Mouse (Mus musculus): Measurements from ENCODE around the gene Nudt22.
"Not testable (repeated sequence)": the region's sequence is repeated elsewhere in the genome, so short reads cannot be mapped to it uniquely, and the experiment has no call there.

The Nudt22 gene

DNA sequence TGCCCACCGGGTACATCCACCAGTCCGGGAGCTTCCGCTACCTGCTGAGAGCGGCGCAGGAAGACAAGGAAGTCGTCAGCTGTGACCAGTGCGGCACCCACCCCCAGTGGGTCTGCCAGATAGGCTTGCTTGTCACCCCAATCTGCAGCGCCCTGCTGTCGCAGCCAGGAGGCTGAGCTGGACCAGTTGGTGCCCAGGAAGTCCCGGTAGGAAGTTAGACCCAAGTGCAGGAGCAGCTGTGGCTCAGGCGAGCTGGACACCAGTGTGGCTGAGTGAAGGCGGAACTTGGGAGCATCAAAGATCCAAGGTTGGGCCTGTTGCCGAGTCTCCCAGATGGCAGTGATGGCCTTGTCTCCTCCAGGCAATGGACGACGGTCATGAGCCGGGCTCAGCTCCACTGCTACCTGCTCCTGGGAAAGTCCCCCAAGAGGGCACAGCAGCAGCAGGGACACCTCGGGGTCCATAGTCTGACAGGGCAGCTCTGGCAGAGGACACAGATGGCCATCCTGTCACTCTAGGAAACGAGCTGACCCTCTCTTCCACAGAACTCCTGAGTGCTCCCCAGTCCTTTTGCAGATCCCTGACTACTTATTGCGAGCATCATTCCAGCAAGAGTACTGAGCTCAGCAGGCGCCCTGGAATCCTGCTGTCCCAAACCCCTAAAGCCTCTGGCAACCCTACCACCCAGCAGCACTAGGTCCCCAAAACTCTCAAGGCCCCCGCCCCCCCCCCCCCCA, 494 bp downstream of the Nudt22 start:
- DNase-seq (ENCODE audit: low spot score), result no peak

DNA sequence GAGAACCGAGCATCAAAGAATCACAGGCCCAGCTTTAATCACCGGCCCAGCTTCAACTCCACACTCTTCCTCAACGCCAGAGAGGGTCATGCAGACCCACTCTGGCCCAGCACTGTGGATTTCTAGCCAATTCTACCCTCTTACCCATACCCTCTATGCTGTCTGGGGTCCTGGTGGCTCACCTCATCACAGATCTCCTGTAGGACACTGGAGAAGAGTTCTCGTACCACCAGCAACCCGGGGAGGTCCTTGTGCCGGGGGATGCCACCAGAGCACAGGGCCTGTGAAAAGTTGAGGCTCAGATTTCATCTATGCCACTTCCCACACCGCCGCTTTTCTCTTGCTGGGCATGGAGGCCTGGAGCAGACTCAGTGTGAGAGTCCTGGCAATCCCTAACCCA, 1.4 kb downstream of the Nudt22 start:
- no peak for DNase-seq (ENCODE audit: low spot score)

DNA sequence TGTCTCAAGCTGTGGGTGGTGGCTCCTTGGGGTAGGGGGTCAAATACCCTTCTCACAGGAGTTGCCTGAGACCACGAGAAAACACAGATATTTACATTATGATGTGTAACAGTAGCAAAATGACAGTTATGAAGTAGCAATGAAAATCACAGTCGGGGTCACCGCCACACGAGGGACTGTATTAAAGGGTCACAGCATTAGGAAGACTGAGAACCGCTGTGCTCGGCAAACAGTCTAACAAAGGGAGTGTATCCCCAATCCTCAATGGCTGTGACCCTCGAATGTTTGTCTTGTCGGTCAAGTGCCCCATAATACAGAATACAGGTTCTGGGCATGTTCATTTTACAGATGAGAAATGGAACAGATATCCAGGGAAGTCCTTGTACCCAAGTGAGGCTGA, 1.9 kb downstream of the Nudt22 start:
- DNase-seq (ENCODE audit: low spot score), result no peak

DNA sequence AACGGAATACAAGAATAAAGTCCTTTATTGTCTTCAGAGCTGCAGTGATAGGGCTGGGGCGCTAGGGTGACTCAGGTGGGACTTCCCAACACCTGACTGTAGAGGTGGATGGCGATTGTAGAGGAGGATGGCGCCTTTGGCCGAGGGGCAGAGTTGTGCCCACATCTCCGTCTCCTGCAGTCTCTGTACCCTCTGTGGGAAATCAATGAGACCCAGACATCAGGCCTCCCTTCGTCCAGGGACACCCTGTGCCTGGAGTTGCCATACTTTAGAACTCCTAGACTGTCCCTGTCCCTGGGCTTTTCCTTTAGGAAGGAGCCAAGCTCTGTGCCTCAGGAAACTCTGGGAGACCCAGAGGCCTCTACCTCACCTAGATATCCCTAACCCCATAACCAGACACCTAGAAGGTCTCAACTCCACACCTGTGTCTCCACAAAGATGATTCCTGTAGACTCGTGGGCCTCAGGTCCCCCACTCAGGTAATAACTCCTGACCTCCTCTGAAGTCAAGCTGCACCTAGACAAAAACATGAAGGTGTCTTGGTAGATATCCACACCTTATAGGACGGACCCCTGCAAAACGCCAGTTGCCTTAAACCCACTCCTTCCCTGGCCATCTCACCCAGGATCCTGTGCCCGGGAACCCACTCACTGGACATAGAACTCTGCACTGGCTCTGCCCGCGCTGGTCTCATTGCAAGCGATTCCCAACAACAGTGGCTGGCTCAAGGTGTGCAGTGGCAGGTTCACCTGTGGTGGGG, 2.7 kb downstream of the Nudt22 start:
- no peak for DNase-seq (ENCODE audit: low spot score)

DNA sequence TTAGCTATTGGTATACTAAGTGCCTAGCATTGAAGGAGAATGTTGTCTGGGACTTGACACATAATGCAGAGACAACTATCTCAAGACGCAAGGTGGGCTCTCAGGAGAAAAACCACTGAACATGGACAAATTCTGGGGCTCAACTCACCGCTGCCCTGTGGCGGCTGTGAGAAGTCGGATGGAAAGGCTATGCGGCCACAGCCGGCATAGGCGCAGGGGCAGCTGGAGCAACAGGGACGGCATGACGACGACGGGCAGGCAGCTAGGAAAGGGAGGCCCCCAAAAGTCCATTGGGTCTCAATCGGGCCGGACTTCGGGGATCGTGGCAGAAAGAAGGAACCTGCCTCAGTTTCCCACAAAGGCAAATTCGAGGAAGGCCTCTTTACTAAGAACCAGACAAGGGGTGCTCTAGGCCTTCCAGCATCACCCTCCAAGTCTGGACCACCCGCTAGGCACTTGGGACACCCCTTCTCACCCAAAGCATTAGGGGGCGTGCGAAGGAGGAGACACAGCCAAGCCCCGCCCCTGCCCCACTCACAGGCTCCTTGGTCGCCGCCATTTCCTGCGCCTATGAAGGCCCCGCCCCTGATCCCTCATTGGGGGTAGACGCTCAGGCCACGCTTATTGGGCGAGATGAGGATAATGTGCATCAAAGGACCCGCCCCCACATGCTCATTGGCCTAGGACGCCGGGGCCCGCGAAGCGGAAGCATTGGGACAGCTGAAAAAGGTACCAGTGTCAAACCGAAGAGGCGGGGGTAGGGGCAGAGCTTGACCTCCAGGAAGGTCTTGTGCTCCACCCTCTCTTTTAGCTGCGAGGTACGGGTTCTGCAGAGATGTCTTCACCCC, 3.7 kb downstream of the Nudt22 start, which contains the start of gene Dnajc4:
Gene Dnajc4, minus strand, starts transcription at position 562 of the 848 bp plus-strand sequence.
- peak; percentile 98 for DNase-seq (ENCODE audit: low spot score)

DNA sequence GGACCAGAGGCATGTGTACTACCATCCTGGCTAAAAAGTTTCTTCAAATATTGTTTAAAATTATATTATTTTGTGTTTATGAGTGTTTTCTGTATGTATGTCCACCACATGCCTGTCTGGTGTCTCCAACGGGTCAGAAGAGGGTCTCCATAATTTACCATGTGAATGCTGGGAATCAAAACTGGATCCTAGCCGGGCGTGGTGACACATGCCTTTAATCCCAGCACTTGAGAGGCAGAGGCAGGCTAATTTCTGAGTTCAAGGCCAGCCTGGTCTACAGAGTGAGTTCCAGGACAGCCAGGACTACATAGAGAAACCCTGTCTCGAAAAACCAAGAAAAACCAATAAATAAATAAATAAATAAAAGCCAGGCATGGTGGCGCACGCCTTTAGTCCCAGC, 4.8 kb downstream of the Nudt22 start:
- DNase-seq (ENCODE audit: low spot score), result not testable (repeated sequence)

DNA sequence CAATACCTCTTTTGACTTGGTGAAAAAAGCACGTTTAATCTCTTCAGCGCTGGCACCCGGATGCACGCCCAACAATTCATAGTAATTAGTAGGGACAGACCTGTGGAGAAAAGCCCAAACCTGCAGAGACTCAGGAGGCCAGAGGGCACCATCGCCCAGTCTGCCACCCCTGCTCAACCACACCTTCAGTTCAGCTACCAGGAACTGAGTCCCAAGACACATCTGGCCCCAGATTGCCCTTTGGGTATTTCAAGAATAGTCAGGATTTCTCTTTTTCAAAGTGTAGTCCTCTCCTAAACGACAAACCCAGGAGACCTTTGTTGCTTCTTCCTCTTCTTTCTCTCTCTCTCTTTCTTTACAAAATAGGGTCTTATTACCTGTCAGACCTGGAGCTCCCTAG, 5.2 kb downstream of the Nudt22 start:
- DNase-seq (ENCODE audit: low spot score), result no peak

DNA sequence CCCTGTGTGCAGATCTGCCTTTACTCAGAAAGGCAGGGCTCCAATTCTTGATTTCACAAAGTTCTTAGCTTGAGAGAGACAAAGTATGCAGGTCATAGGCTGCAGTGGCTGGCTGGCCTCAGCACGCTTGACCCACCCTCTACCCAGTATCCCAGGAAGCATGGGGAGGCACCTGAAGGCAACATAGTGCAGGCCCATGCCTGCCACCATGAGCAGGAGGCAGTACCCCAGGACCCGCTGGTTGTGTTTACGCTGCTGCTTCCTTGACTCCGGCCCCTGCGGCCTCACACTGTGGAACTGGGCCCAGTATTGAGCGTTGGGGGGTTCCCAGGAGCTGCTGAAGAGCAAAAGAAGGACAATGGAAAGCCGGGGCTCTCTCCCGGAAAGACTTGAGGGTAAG, 6.7 kb downstream of the Nudt22 start:
- DNase-seq (ENCODE audit: low spot score), result no peak

DNA sequence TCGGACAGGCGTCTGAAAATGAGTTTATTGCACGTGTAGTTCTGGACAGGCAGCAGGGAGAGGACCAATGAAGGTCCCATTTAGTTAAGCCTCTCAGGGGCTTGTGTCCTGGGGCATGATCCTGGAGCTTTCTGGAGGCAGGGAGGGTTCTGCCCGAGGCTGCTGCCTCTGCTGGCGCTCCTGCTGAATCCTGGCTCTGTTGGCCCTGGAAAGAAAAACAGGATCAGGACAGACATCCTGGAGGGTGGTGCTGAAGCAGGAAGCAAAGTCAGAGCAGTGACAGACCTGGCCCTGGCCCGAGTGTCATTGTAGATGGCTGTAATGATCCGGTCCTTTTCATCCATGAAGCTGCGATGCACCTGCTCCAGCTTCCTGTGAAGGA, 8.0 kb downstream of the Nudt22 start:
- no peak for DNase-seq (ENCODE audit: low spot score)

DNA sequence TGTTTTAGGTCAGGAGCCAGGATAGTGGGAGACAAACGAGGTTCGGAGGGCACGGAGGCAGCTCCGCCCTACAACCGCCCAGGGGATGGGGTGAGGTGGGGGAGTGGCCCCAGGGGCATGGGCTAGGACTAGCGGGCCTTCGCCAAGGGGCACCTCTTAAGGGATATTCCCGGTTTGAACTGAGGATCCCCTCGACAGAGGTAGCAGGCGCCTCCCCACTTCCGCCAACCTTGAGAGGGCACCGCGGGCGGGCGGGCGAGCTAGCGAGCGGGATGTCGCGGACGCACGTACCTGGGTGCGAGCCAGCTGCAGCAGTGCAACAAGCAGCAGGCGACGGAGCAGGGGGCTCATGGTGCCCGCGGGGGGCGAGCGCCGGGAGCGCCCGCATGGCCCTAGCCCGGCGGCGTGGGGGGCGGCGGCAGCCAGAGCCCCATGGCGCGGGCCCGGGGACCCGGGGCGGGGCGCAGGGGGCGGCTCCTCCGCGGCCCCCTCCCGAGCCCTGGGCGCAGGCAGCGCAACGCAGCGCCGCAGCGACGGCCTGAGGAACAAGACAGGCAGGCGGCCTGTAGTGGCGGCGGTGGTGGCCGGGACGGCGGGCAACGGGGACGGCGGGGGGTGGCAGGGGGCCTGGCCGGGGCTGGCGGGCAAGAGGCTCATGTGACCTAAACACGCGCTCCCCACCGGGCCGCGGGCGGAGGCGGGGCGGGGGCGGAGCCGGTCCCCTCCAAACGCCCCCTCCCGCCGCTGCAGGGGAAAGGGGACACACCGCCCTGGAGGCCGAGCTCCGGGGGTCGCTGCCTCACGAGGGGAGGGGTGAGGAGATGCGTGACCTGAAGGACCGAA, 8.6 kb downstream of the Nudt22 start, which contains the start of gene Vegfb:
Gene Vegfb, minus strand, starts transcription at position 591 of the 843 bp plus-strand sequence.
- DNase-seq (ENCODE audit: low spot score), result peak; percentile 54

DNA sequence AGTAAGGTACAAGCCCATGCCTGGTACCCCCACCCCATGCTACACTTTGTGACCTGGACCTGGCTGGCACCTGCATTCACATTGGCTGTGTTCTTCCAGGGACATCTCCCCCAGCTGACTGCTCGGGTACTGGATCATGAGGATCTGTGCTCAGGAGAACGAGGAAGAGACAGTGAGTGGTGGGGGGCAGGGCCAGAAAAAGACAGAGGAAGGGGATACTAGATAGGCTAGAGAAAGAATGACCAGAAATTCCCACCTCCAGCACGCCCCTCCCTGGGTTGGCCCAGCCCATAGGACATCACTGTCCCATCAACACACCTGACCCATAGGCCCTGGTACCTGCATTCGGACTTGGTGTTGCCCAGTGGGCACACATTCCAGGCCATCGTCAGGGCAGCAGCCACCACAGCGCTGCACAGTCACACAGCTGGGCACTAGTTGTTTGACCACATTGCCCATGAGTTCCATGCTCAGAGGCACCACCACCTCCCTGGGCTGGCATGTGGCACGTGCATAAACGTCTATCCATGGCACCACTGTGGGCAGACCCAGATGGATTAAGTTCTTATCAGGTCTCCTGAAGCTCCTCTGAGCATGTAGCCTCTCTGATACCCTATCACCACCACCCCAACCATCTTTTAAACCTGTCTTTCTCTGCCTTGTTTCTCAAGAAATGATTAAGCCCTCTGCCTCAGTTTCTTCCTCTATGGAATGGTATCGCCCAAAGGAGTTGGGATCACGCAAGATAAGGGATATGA, 9.8 kb downstream of the Nudt22 start:
- DNase-seq (ENCODE audit: low spot score), result no peak

DNA sequence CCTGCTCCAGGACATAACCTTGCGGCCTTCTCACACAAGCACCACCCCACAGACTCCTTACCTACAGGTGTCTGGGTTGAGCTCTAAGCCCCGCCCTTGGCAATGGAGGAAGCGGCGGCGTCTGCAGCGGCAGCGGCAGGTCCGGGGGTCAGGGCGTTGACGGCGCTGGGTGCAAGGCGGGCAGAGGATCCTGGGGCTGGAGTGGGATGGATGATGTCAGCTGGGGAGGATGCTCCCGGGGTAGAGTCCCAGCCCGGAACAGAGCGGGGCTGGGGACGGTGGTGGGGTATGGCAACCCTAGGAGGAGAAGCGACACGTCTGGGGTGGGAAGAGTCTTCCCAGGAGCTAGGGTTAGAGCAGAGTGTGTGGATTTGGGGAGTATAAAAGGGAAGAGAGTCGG, 10.6 kb downstream of the Nudt22 start:
- DNase-seq (ENCODE audit: low spot score), result no peak

DNA sequence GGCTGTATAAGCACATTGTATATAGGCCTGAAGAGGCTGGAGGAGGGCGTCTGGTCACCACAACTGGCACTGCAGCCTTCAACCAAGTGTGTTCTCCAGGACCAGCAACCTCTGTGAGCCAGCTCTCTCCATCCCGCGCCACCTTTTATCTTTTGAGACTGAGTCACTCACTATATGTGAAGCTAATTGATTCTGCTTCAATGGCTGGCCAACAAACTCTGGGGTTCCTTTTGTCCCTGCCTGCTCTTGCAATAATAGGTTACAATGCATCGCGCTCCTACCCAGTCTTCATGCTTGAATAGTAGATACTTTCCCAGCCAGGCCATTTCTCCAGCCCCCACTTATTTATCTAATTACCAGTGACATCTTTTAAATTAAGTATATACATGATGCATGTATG, 12.3 kb downstream of the Nudt22 start:
- DNase-seq (ENCODE audit: low spot score), result no peak

DNA sequence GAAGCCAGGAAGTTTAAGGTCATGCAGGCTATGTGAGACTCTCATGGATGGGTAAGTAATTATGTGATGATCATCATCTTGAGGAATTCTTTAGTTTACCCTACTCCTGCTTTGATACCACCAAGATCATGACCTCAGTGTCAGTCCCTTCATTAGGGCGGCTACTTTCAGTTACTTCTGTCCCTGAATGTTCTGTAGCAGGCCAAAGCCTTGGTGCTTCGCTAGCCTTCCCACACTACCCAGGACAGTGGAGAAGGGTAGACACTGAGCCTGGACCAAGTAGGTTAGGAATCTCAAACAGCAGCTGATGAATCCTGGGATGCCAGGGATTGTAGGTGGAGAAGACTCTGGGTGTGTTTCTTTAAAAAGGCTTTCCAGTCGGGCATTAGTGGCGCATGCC, 14.5 kb downstream of the Nudt22 start:
- DNase-seq (ENCODE audit: low spot score), result no peak

DNA sequence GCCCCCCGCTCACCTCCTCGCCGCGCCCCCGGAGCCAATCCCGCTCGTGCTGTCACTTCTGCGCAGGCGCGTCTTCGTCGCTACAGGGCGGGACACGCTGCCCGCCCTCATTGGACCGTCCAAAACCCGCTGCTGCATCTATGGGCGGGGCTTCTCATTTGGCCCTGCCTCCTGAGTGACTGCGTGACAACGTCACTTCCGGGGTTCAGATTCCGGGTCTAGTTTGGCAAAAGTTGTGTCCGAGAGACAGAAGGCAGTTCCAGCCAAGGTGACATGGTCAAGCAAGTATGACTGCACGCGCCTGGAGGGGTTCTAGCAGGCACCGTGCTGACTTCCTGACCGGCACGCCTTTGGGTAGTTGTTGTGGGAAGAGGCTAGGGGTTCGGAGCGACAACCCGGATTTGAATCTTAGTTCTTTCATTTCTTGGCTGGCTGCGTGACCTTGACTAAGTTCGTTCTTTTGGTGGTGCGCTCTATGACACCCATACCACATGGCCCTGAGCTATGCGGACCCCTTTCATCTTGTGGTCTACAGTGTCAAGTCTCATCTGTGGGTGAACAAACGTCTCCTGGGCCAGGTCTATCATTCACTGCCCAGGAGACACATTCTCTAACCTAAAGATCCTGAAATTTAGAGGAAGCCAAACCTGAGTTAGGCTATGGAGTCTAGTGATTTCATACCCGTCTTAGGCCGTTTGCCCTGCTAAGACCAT, 15.4 kb downstream of the Nudt22 start, which contains the start of gene Fkbp2:
Gene Fkbp2, minus strand, starts transcription at position 121 of the 713 bp plus-strand sequence.
- DNase-seq (ENCODE audit: low spot score), result peak; percentile 99

DNA sequence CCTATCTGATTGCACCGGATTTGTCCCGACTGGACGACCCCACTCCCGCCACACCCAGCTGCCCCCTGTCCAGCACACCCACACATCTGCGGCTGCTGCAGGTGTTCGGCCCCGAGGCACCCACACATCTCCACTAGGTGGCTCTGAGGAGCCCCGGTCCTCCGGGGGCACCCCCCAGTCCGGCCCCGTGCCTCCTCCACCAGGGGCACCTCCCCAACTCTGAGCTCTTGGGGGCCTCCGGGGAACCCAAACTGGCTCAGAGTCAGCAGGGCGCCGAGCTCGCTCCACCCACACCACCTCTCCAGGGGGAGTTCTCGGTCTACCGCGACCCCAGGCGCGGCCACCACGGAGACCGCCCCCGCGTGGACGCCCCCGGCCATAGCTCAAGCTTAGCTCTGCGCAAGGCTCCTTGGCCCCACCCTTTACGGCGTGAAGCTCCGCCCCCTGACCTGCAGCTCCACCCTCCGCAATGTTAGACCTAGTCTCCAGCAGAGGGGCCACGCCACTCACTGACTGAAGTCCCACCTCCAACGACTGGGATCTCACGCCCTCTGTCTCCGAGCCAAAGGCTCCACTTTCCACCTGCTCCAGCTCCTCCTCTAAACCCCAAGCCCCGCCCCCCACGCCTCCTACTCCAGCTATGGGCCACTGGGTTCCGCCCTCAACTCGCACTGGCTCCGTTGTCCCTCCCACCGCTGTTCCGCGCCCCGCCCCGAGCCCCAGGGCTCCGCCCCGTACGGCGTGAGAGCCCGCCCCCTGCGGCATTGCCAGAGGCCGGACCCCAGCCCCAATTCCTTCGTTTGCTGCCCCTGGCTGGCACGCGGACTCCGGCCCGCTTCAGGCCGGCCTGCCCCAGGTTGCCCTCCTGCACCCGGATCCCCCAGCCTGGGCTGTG, 16.2 kb downstream of the Nudt22 start:
- DNase-seq (ENCODE audit: low spot score), result peak; percentile 100

DNA sequence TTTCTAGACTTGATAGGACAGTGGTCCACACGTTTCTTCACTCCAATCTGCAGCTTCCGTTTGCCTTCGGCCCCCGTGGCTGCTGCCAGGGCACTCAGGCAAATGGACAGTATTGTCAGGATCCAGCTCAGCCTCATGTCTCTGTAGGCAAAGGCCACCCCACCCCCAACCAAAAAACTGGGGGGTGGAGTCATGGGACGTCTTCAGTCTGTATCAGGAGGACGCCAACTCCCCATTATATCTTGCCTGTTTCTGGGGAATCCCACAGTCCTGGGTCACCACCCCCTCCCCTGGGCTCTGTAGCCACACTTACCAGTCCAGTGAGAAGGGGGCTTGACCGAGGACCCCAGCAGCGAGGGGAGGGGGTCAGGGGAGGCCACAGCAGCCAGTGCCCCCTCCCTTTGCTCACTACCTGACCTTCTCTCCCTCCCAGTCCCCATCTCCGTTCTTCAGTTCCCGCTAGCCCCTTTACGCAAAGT, 16.9 kb downstream of the Nudt22 start:
- DNase-seq (ENCODE audit: low spot score), result no peak

DNA sequence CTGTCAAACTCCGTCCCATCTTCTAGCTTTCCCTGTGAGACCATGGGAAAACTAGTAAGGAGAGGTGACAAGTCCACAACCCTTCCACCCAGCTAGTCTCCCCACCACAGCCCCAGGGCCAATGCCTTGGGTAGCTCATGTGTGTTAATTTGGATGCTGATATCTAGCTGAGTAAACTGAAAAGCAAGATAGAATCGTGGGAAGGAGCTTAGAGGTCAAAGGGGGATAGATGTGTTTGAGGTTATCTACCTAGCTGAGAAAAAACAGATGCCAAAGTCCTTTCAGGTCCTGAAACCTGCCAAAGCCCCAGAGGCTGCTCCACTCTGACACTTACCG, 17.3 kb downstream of the Nudt22 start:
- no peak for DNase-seq (ENCODE audit: low spot score)

All from lung, postnatal 25 days (tissue).